Mouse (Mus musculus) embryonic facial prominence, embryonic 11.5 days (tissue): ENCODE results near the gene AU015836. TPM values are rescaled to one million over a fixed set of nuclear protein-coding genes. Genes with fewer than 3 reads are reported as not detected.
"Not testable (repeated sequence)": the region's sequence is repeated elsewhere in the genome, so short reads cannot be mapped to it uniquely, and the experiment has no call there.

Experiments
- ATAC-seq: fragments of 200-750 bp; cut with Nextera tagmentation; replicated peaks from 2 replicates; pipeline ENCODE4 v1.8.0; 2017; ENCODE audit warnings: low read depth; ENCODE audit not compliant: insufficient number of reproducible peaks, low FRiP score, low TSS enrichment
- DNase-seq: peaks from one replicate; pipeline ENCODE4 v3.0.0-alpha.2; 2015; ENCODE audit warnings: low spot score
- H3K27ac ChIP-seq: fragments of 300-500 bp; sonication (generic); replicated peaks from 2 replicates; pipeline ENCODE4 v1.5.1; 2014; ENCODE audit warnings: mild to moderate bottlenecking, low read depth, low read length, control low read depth
- H3K27me3 ChIP-seq: fragments of 300-500 bp; sonication (generic); 2 replicates; pipeline ENCODE4 v1.6.1; 2014; ENCODE audit warnings: mild to moderate bottlenecking, low read length, moderate library complexity, mixed read lengths; ENCODE audit not compliant: control insufficient read depth, insufficient read depth
- H3K36me3 ChIP-seq: fragments of 300-500 bp; sonication (generic); replicated peaks from 2 replicates; pipeline ENCODE4 v1.6.1; 2014; ENCODE audit warnings: low read depth, mild to moderate bottlenecking, low read length, moderate library complexity, mixed read lengths; ENCODE audit not compliant: control insufficient read depth, insufficient read depth
- H3K4me1 ChIP-seq: fragments of 300-500 bp; sonication (generic); 2 replicates; pipeline ENCODE4 v1.6.1; 2014; ENCODE audit warnings: low read length, mixed read lengths; ENCODE audit not compliant: control insufficient read depth, insufficient read depth
- H3K4me2 ChIP-seq: fragments of 300-500 bp; sonication (generic); 2 replicates; pipeline ENCODE4 v1.6.1; 2014; ENCODE audit warnings: low read depth, mild to moderate bottlenecking, control low read depth, low read length, moderate library complexity
- H3K4me3 ChIP-seq: fragments of 300-500 bp; sonication (generic); 2 replicates; pipeline ENCODE4 v1.5.1; 2014; ENCODE audit warnings: low read depth, low read length, control low read depth
- H3K9ac ChIP-seq: fragments of 300-500 bp; sonication (generic); replicated peaks from 2 replicates; pipeline ENCODE4 v1.6.1; 2014; ENCODE audit warnings: mild to moderate bottlenecking, control low read depth, low read length
- H3K9me3 ChIP-seq: fragments of 300-500 bp; sonication (generic); replicated peaks from 2 replicates; pipeline ENCODE4 v1.6.1; 2016; ENCODE audit warnings: mild to moderate bottlenecking, low read length, inconsistent platforms, mixed read lengths; ENCODE audit not compliant: control insufficient read depth
- WGBS: fragments of 180-500 bp; shearing (Covaris S2); extraction: QIAGEN DNeasy Blood & Tissue Kit; methylation state at CpG from one replicate; pipeline ENCODE4 v1.1.7; 2014; 5-methylcytosine and 5-hydroxymethylcytosine counted together
- polyA plus RNA-seq: library from polyadenylated mRNA; unstranded; fragments of >200 nt; fragmentation: Nextera tagmentation; extraction: Ambion mirVana; gene quantifications from 2 replicates; pipeline ENCODE4 v1.2.1, GENCODE M21; 2014

The AU015836 gene
- polyA plus RNA-seq, 1 experiment from 2014 or later = 0.14 TPM

GRCm38 (mm10) chrX:93982193-93982592, 13.7 kb downstream of the AU015836 start:
- DNase-seq = no peak
- Histone ChIP-seq H3K36me3 (no peaks in the 10 kb centered on the region), H3K27me3 (no peaks in the 10 kb centered on the region), H3K4me2 (no peak overlapping the region), H3K9me3 (no peaks in the 10 kb centered on the region), H3K27ac (no peak overlapping the region), H3K4me3 (no peak overlapping the region), H3K9ac (no peak overlapping the region), H3K4me1 (no peaks in the 10 kb centered on the region)
- ATAC-seq = no peak
- 92% methylated on average over 3 of the region's 3 CpGs for WGBS

- not testable (repeated sequence) for H3K4me2 ChIP-seq, DNase-seq, H3K4me3 ChIP-seq, H3K4me1 ChIP-seq, H3K27me3 ChIP-seq, H3K9me3 ChIP-seq, H3K27ac ChIP-seq, ATAC-seq, H3K36me3 ChIP-seq, H3K9ac ChIP-seq
- 79% methylated on average over 3 of the region's 3 CpGs for WGBS
These were observed 16.6 kb downstream of the AU015836 start for GRCm38 (mm10) chrX:93985096-93985495.

GRCm38 (mm10) chrX:94006991-94007390, 38.5 kb downstream of the AU015836 start:
- no peaks in the 10 kb centered on the region for H3K27me3 ChIP-seq
- no peaks in the 10 kb centered on the region for H3K4me1 ChIP-seq
- ATAC-seq (no peak), DNase-seq (no peak)
- no peak overlapping the region for H3K4me2 ChIP-seq
- 82% methylated on average over 3 of the region's 3 CpGs for WGBS
- H3K4me3 ChIP-seq = no peak overlapping the region
- no peak overlapping the region for H3K9ac ChIP-seq
- no peak overlapping the region for H3K27ac ChIP-seq
- H3K36me3 ChIP-seq = no peaks in the 10 kb centered on the region
- H3K9me3 ChIP-seq = no peaks in the 10 kb centered on the region

- no peak for ATAC-seq
- Histone ChIP-seq H3K9me3 (no peaks in the 10 kb centered on the region), H3K36me3 (no peaks in the 10 kb centered on the region), H3K27ac (no peak overlapping the region), H3K4me1 (no peaks in the 10 kb centered on the region), H3K4me3 (no peak overlapping the region), H3K27me3 (no peaks in the 10 kb centered on the region), H3K4me2 (no peak overlapping the region), H3K9ac (no peak overlapping the region)
- no peak for DNase-seq
- 72% methylated on average over 3 of the region's 3 CpGs for WGBS
These were observed 41.0 kb downstream of the AU015836 start for GRCm38 (mm10) chrX:94009442-94009841.

- no peak overlapping the region for H3K9ac ChIP-seq
- DNase-seq = no peak
- H3K36me3 ChIP-seq = no peaks in the 10 kb centered on the region
- no peak overlapping the region for H3K4me3 ChIP-seq
- H3K4me2 ChIP-seq = no peak overlapping the region
- H3K9me3 ChIP-seq = no peaks in the 10 kb centered on the region
- ATAC-seq = no peak
- 82% methylated on average over 7 of the region's 7 CpGs for WGBS
- H3K27me3 ChIP-seq = no peaks in the 10 kb centered on the region
- H3K4me1 ChIP-seq = no peaks in the 10 kb centered on the region
- H3K27ac ChIP-seq = no peak overlapping the region
These were observed 43.3 kb downstream of the AU015836 start for GRCm38 (mm10) chrX:94011656-94012173.

GRCm38 (mm10) chrX:94012479-94013167, 44.2 kb downstream of the AU015836 start:
- DNase-seq (peak; percentile 18), ATAC-seq (no peak)
- Histone ChIP-seq H3K9me3 (no peaks in the 10 kb centered on the region), H3K4me2 (no peak overlapping the region), H3K4me1 (no peaks in the 10 kb centered on the region), H3K36me3 (no peaks in the 10 kb centered on the region), H3K27me3 (no peaks in the 10 kb centered on the region), H3K27ac (no peak overlapping the region), H3K9ac (no peak overlapping the region; the same call in 1 of the 2 replicates), H3K4me3 (no peak overlapping the region)
- WGBS = 37% methylated on average over 12 of the region's 12 CpGs

- Histone ChIP-seq H3K27me3 (no peaks in the 10 kb centered on the region), H3K4me2 (no peak overlapping the region), H3K4me3 (no peak overlapping the region), H3K36me3 (no peaks in the 10 kb centered on the region), H3K4me1 (no peaks in the 10 kb centered on the region), H3K9ac (no peak overlapping the region), H3K27ac (no peak overlapping the region), H3K9me3 (no peaks in the 10 kb centered on the region)
- DNase-seq (no peak), ATAC-seq (no peak)
- 44% methylated on average over 1 of the region's 1 CpGs for WGBS
These were observed 48.4 kb downstream of the AU015836 start for GRCm38 (mm10) chrX:94016891-94017290.

- ATAC-seq (no peak), DNase-seq (no peak)
- Histone ChIP-seq H3K4me1 (no peaks in the 10 kb centered on the region), H3K4me2 (no peak overlapping the region), H3K9me3 (no peaks in the 10 kb centered on the region), H3K27me3 (no peaks in the 10 kb centered on the region), H3K4me3 (no peak overlapping the region), H3K27ac (no peak overlapping the region), H3K9ac (no peak overlapping the region), H3K36me3 (no peaks in the 10 kb centered on the region)
- 73% methylated on average over 5 of the region's 5 CpGs for WGBS
These were observed 53.9 kb downstream of the AU015836 start for GRCm38 (mm10) chrX:94022264-94022874.
